Mouse (Mus musculus) mature B cell (primary cell): ENCODE data around the gene 2310061I04Rik.

Experiments
- in situ Hi-C: fragments of 300-500 bp; cut with MboI; formaldehyde crosslinking; loops from 2 replicates; pipeline ENCODE4 v1.14.3; 2019

2310061I04Rik gene

DNA sequence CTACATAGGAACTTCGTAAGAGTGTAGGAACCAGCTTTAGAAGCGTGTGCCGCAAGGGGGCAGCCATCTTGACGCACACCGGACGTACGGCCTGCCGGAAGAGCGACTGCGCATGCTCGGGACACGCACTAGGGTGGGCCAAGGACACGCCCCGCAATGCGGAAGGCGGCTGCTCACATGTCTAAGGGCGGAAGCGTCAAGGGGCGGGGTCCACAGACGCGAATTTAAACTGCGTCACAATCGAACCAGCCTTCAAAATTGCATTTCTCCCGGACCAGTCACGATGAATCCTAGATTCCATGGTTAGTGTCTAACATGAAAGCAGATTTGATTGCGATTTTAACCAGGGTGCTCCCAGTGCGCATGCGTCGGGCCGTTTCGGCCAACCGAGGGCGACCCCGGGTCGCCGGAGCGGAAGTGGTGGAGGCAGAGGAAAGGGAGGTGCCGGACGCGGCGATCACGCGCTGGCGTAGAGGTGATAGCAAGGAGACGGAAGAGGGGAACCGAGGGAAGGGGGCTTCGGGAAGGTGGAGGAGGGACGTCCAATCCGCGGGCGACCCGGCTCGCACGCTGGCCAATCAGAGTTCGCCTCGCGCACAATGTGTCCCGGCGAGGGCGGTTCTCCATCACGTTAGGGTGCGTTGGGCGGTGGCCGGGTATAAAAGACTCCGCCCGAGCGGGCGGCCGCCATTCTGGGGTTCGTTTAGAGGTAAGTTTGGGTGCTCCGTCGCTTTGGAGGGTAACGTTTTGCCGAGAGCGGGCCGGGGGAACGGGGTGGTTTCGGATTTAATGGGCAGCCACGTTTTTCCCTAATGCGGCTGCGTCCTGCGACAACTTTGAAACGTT is 19.3 kb upstream of the 2310061I04Rik start, which contains the start of the genes Mrps18b and Ppp1r10:
Gene Mrps18b (minus strand): TSS at position 93 of the 846 bp plus-strand sequence.
Gene Ppp1r10 (plus strand): TSS at position 138 of the 846 bp plus-strand sequence.
- in situ Hi-C loops, result loop anchor here (5.0 kb wide), 1 partner anchor 79 kb away; the partner anchor contains the start of gene Tubb5

DNA sequence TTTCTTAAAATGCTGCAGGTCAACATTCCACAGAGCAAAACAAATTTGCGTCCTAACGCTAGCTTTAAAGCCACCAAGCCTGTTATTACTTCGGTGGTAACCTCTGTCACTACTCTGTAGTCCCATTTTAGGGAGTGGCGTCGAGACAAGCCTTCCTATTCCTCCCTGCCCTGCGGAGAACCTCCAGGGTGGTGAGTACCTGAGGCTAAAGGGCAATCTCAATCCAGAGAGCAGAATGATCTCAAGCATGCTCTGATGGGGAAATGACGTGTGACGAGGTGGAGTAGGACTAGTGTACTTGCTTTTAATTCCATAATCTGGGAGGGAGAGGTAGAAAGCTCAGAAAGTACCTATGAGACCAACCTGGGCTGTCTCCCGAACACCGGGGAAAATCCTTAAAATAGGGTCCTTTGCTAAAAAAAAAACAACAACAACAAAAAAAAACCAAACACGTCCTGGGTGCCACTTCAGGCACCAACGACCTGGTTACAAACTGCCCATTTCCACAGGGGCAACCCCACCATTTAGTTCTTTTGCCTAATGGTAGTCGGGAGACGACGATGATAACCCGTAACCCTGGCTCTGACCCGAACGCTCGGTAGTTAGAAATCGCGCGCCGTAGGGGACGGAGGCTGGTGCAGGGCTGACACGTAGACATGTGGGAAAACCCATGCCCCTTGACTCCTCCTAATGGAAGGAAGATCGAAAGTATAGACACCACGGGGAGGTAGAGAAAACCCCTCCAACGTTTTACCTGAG is 18.5 kb upstream of the 2310061I04Rik start:
- in situ Hi-C loops, result loop anchor here (5.0 kb wide), 1 partner anchor 78 kb away; the partner anchor contains the start of gene Tubb5

DNA sequence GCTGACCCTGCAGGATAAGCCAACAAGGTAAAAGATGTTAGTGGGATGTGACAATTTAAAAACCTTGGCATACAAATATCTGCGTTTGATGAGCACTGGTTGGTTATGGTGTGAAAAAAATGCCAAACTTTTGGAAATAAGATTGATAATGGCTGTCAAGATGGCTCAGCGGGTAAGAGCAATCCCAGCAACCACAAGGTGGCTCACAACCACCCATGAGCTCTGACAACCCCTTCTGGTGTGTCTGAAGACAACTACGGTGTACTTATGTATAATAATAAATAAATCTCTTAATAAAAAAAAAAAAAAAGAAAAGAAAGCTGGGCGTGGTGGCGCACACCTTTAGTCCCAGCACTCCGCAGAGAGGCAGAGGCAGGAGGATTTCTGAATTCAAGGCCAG is 17.7 kb upstream of the 2310061I04Rik start:
- in situ Hi-C loops, result loop anchor here (5.0 kb wide), 1 partner anchor 78 kb away; the partner anchor contains the start of gene Tubb5

DNA sequence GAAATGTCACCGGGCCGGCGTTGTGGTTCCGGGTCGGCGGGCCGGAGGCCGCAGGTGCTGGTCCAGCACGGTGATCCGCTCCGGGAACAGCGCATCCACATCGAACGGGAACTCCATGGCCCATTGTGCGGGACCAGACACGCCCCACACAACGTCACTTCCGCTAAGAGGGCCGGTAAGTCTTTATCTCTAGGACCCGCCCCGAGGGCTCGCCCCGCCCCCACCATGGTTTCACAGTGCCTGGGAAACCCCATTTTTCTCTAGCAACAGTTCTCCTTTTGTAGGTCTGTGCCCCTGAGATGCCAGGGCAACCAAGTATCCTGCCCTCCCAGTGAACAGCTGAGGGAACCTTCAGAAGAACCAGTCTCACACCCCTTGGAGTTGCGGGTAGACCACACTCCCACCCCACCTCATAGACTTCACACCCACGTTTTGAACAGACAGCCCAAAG is 12.7 kb upstream of the 2310061I04Rik start, which contains the start of gene Atat1:
Gene Atat1 (minus strand): TSS at position 157 of the 451 bp plus-strand sequence.
- in situ Hi-C loops, result no loop called here

DNA sequence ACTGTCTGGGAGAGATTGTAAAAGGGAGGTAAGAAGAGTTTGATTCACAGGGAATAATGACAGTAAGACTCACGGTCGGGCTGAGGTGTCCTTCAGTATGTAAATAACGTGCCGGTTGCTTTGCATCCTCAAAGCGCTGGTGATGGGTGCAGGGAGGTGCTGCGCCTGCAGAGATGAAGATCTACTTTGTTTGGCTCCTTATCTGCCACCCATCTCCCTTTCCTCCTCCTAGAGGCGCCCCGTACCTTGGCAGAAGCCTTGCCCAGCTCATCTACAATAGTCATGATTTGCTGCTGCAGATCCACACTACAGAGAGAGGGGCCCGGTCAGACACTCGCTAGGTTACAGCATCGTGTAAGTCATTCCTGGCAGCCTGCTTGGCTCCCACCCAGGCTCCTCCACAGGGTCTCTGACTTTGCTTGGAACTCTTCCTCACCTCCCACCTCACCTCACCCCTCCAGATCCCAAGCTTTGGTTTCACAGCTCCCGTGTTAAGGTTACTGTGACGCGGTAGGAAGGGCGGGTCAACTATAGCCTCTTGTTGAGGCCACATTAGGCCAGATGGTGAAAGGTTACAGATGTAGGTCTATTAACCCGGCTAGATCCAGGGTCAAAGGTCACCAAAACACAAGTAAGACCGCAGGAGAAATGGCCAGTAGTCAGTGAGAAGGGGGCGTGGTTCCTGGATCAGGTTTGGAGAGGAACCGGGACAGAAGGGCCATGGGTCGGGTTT is 12.1 kb upstream of the 2310061I04Rik start:
- in situ Hi-C loops, result no loop called here

DNA sequence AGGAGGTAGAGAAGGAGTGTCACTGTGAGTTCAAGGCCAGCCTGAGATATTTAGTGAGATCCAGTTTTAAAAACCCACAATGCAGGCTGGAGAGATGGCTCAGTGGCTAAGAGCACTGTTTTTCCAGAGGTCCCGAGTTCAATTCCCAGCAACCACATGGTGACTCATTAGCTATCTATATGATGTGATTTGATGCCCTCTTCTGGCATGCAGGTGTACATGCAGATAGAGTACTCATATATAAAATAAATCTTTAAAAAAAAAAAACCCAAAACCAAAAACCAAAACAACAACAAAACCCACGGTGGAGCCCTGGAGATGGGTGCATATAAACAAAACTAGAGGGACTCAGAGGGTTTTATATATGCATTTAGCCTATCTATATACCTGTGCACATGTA is 10.4 kb upstream of the 2310061I04Rik start:
- in situ Hi-C loops, result no loop called here

DNA sequence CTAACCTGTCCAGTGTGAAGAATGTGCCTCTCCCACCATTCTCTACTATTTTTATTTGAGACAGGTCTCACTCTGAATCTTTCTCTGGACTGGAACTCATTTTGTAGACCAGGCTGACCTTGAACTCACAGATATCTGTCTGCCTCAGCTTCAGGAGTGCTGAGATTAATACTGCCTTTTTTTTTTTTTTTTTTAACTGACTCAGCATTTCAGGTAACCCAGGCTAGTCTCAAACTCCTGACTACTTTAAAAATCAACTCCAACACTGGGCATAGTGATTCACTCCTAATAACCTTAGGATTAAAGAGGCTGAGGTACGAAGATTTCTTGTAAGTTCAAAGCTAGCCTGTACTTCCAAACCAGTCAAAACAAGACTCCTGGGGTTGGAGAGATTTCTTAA is 8.4 kb upstream of the 2310061I04Rik start:
- in situ Hi-C loops, result no loop called here

DNA sequence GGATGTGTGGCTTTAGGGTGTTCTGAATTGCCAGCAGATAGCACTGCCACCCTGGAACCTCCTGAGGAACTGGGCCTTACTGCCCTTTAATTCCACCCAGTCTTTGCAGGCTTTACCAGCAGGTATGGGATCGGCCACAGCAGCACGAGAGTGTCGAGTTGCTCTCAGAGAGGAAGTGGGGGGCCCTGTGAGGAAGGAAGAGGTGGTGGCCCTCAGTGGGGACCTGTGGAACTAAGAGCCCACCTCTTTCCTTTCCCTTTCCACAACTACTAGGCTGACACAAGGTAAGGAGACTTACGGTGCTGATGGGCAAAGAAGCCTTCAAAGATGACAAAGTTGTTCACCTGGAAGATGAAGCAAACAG is 6.7 kb upstream of the 2310061I04Rik start:
- in situ Hi-C loops, result no loop called here

DNA sequence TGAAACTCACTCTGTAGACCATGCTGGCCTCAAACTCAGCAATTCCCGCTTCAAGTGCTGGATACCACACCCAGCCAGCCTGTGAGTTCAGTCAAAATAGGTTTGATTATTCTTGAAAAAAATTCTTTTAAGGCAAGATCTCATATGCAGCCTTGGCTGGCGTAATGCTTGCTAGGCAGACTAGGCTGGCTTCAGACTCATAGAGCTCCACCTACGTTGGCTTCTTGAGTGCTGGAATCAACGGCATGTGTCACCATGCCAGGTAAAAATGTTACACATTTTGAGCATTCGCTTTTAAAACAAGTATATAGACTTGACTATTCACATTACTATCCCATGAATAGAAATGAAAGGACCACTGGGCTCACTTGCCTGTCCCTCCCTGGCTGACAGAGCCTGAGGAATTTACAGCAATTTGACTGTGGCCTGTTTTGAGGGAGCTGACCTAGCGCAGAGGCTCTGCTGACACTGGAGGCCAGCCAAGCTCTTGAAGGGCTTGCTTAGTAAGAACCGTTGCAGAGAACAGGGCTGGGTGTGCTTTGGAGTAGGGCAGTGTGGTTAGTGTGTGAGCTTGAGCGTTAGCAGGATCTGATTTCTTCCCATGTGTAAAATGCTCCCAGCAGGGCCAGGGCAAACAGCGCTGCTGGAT is 6.2 kb upstream of the 2310061I04Rik start:
- in situ Hi-C loops, result no loop called here

DNA sequence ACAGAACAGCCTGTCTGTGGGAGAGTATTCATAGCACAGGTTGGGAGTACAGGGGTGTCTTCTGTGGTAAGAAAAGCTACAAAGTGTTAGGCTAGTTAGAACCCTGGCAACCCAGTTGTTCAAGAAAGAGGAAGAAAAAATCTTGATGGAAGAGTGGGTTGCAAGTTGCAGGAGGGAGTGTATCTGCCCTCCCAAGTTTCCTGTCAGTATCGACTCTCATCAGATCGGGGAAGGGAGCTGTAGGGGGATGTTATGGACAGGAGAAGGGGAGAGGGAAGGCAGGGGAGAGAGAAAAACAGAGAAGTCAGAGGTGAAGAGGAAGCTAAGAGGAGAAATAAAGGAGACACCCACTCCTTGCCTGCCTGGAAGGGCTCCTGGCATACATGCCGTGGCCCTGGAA is 3.4 kb upstream of the 2310061I04Rik start:
- in situ Hi-C loops, result no loop called here

DNA sequence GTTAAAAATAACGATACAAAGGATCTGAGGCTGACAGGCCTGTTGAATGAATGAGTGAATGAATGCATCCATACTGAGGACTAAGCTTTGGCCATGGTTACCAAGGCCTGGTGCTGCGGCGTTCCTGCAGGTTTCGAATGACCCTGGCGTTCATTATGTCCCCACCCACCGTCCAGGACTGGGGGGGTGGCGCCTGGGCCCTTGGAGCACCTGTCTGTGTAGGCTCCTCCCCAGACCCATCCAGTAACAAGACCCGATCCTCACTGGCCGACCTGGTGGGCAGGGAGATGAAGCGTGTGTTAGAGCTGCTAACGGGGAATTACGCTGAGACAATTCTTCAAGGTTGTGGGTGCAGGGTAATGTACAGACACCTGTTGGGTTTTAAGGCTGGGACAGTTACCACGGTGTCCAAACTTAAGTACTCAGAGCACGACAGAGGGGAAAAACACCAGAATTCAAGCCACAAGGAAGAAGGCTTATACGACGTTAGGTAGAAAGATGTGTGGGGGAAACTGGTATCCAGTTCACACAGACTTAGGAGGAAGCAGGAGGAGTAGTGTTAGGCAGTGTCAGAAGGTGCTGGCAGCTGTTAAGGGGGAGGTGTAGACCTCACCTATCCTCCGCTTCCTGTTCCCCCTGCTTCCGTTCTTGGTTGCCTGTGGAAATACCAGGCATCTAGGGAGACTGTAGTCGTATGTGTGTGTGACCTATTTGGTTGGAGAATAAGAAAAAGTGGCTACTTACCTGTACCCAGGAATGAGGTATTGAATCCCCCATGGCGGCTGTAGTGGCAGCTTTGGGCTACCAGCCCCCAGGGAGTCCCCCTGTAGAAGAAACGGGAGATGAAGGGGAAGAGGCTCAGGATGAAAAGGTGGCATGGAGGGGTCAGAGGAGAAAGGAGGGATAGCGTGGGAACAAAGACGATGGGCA is 678 bp upstream of the 2310061I04Rik start:
- in situ Hi-C loops, result no loop called here

DNA sequence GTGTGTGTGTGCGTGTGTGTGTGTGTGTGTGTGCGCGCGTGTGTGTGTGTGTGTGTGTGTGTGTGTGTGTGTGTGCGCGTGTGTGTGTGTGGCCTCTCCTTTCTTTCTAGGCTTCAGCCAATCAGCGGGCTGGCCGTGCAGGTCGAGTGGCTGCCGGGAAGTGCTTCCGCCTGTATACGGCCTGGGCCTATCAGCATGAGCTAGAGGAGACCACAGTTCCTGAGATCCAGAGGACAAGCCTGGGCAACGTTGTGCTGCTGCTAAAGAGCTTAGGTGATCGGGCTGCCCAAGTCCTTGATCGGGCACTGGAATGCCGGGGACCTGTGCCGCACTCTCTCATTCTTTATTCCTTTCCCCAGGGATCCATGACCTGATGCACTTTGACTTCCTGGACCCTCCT is 9.5 kb downstream of the 2310061I04Rik start:
- in situ Hi-C loops, result no loop called here

DNA sequence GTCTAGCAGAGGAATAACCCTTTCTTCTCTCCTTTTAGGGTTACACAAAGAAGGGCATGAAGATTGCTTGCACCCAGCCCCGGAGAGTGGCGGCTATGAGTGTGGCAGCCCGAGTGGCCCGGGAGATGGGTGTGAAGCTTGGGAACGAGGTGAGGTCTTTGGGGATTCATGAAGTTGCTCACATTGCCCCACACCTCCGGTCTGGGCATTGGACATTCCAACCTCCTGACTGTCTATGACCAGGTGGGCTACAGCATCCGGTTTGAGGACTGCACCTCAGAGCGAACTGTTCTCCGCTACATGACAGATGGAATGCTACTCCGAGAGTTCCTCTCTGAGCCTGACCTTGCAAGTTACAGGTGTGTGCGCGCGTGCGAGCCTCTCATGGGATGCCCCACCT is 13.5 kb downstream of the 2310061I04Rik start:
- in situ Hi-C loops, result no loop called here

DNA sequence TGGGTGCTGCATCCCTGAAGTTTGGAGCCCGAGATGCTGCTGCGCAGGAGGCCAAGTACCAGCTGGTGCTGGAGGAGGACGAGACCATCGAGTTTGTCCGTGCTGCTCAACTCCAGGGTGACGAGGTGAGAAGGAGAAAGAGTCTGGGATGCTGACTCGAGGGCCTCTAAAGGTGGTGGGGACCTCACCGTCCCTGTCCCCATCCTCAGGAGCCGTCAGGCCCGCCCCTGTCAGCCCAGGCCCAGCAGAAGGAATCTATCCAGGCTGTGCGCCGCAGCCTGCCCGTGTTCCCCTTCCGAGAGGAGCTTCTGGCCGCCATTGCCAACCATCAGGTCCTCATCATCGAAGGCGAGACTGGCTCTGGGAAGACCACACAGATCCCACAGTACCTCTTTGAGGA is 14.3 kb downstream of the 2310061I04Rik start:
- in situ Hi-C loops, result no loop called here

DNA sequence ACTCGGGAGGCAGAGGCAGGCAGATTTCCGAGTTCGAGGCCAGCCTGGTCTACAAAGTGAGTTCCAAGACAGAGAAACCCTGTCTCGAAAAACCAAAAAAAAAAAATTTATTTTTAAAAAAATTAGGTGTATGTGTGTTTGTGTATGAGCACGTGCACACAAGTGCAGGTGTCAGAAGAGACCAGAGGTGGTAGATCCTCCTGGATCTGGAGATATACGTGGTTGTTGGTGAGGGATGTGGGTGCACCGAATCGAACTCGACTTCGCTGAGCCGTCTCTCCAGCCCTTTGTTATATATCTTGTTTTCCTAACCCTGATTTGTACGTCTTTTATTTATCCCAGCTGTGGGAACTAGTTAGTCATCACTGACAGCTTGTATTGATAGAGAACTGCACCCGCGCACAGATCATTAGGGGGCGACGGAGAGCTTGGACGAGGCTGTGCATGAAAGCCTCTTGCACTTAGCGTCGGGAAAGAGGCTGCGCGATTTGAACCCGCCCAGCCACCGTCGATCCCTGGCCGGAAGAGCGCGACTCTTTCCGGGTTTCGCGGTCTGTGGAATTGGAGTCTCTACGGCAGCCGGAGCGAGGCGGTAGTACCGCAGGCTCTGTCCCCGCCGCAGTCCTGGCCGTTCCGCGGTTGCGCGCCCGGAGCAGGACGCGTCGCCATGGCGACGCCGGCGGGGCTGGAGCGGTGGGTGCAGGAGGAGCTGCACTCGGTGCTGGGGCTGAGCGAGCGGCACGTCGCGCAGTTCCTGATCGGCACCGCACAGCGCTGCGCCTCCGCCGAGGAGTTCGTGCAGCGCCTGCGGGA is 17.8 kb downstream of the 2310061I04Rik start, which contains the start of gene Dhx16:
Gene Dhx16 (plus strand): TSS at position 575 of the 813 bp plus-strand sequence.
- in situ Hi-C loops, result no loop called here

DNA sequence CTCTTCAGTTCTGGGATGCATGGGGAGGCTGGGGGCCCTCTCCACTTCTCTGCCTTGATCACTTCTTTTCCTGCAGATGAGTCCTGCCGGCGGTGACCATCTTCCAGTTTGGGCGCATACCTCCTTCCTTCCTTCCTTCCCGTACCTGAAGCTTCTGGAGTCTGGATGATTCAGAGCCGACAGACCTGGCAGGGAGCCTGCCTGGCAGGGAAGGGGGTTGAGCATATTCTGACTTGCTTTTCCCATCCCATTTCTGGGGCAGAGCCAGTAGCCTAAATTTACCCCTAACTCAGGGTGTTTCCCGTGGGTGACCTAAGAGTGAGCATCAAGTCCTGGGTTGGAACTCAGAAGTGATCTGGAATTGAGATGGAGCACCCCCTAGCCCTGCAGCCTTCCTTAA is 22.5 kb downstream of the 2310061I04Rik start:
- in situ Hi-C loops, result loop anchor here (5.0 kb wide), 1 partner anchor 37 kb away; the partner anchor contains the start of gene Tubb5

DNA sequence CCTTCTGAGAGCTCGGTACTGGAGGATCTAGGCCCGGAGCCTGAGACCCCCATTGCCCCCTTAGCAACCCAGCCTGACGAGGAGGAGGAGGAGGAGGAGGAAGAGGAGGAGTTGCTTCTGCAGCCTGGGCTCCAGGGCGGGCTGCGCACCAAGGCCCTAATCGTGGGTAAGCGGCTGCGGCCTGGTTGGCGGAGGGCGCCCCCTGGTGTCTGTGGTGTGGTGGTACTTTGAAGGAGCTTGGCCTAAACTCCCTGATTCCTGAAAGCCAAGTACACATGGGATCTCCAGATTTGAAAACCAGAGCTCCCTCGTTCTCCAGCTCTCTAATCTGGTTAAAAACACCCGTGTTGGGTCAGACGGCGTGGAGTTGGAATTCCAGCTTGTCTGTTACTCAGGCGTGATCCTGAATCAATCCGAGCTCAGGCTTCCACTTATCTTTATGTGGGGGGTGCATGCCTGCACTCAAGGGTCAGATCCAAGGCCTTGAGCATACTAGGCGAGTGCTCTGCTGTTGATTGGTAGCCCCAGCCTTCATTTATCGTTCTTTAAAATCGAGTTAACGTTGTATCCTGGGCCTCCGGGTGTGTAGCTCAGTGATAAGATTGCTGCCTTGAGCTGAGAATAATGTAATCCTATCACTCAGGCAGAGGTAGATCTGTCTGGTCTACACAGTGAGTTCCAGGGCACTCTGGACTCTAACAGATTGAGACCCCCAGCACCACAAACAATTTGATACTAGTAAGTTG is 23.3 kb downstream of the 2310061I04Rik start:
- in situ Hi-C loops, result loop anchor here (5.0 kb wide), 1 partner anchor 37 kb away; the partner anchor contains the start of gene Tubb5
